Mouse (Mus musculus) gastrocnemius, postnatal 36 days (tissue): ENCODE measurements around the gene Meis2. TPM values are rescaled to one million over a fixed set of nuclear protein-coding genes. Genes with fewer than 3 reads are reported as not detected.

ENCODE experiments used
- DNase-seq, 2 experiments: peaks; one replicate each; pipeline ENCODE4 v3.0.0; 2022
- intact Hi-C: fragments of 180-260 bp; cut with DNase I; formaldehyde crosslinking; loops from one replicate; pipeline ENCODE4 v1.15.1; 2025
- total RNA-seq, 2 experiments: library from RNA; stranded (reverse); gene quantifications; 2 replicates each; pipeline ENCODE4 v1.2.3; 2021

Meis2 gene
- total RNA-seq, 2 experiments from 2014 or later = 0.86 to 0.97 TPM

- DNase-seq = no peak
- intact Hi-C loops = no loop called here
These were observed 12.8 kb downstream of the Meis2 start for GRCm38 (mm10) chr2:116052688-116053421.

GRCm38 (mm10) chr2:116051906-116052614 lies 13.6 kb downstream of the Meis2 start:
- intact Hi-C loops = no loop called here

GRCm38 (mm10) chr2:116049710-116050109 lies 15.9 kb downstream of the Meis2 start:
- no peak for DNase-seq
- intact Hi-C loops = no loop called here

More at GRCm38 (mm10) chr2:116051906-116052614, 13.6 kb downstream of the Meis2 start:
- no peak for DNase-seq

GRCm38 (mm10) chr2:116047365-116047764 lies 18.3 kb downstream of the Meis2 start:
- no peak for DNase-seq
- intact Hi-C loops = no loop called here

GRCm38 (mm10) chr2:116045048-116045447 lies 20.6 kb downstream of the Meis2 start:
- DNase-seq = no peak
- intact Hi-C loops = no loop called here

- intact Hi-C loops = no loop called here
- no peak for DNase-seq
These were observed 22.5 kb downstream of the Meis2 start for GRCm38 (mm10) chr2:116042934-116043698.

GRCm38 (mm10) chr2:116042447-116042846 lies 23.2 kb downstream of the Meis2 start:
- intact Hi-C loops = no loop called here
- no peak for DNase-seq

- intact Hi-C loops = no loop called here
- no peak for DNase-seq
These were observed 23.9 kb downstream of the Meis2 start for GRCm38 (mm10) chr2:116041683-116042262.

GRCm38 (mm10) chr2:116035345-116035744 lies 30.3 kb downstream of the Meis2 start:
- no peak for DNase-seq
- intact Hi-C loops = no loop called here

- no peak for DNase-seq
- intact Hi-C loops = no loop called here
These were observed 37.5 kb downstream of the Meis2 start for GRCm38 (mm10) chr2:116028127-116028526.

GRCm38 (mm10) chr2:116022876-116023275 lies 42.8 kb downstream of the Meis2 start:
- intact Hi-C loops = no loop called here
- no peak for DNase-seq

GRCm38 (mm10) chr2:116021931-116022330 lies 43.7 kb downstream of the Meis2 start:
- no peak for DNase-seq
- intact Hi-C loops = no loop called here

- intact Hi-C loops = no loop called here
- no peak for DNase-seq
These were observed 44.6 kb downstream of the Meis2 start for GRCm38 (mm10) chr2:116021046-116021445.

- DNase-seq = no peak
- intact Hi-C loops = no loop called here
These were observed 45.1 kb downstream of the Meis2 start for GRCm38 (mm10) chr2:116020451-116020951.

- no peak for DNase-seq
- intact Hi-C loops = no loop called here
These were observed 45.7 kb downstream of the Meis2 start for GRCm38 (mm10) chr2:116019959-116020358.

GRCm38 (mm10) chr2:116019466-116019794 lies 46.2 kb downstream of the Meis2 start:
- intact Hi-C loops = no loop called here
- DNase-seq = no peak

GRCm38 (mm10) chr2:116018781-116019465 lies 46.7 kb downstream of the Meis2 start:
- DNase-seq = no peak

GRCm38 (mm10) chr2:116015520-116015919 lies 50.1 kb downstream of the Meis2 start:
- DNase-seq = no peak
- intact Hi-C loops = no loop called here

More at GRCm38 (mm10) chr2:116018781-116019465, 46.7 kb downstream of the Meis2 start:
- intact Hi-C loops = no loop called here

- intact Hi-C loops = no loop called here
- no peak for DNase-seq
These were observed 55.2 kb downstream of the Meis2 start for GRCm38 (mm10) chr2:116010469-116010868.

- intact Hi-C loops = no loop called here
These were observed 55.6 kb downstream of the Meis2 start for GRCm38 (mm10) chr2:116010061-116010460.

More at GRCm38 (mm10) chr2:116010061-116010460, 55.6 kb downstream of the Meis2 start:
- no peak for DNase-seq
